Mouse (Mus musculus) ES-E14 (cell line): Measurements from ENCODE around the gene Tnnt3.

ENCODE experiments used
- CHD2 ChIP-seq: IDR thresholded peaks from 2 replicates; pipeline ENCODE4 v1.6.1; 2014; ENCODE audit warnings: mild to moderate bottlenecking, low read depth, low read length, inconsistent platforms
- HCFC1 ChIP-seq: IDR thresholded peaks from 2 replicates; pipeline ENCODE4 v1.6.1; 2012; ENCODE audit warnings: low read length, inconsistent platforms, borderline replicate concordance; ENCODE audit not compliant: insufficient read depth
- MAFK ChIP-seq: IDR thresholded peaks from 2 replicates; pipeline ENCODE4 v1.6.1; 2014; ENCODE audit warnings: mild to moderate bottlenecking, low read depth, low read length, inconsistent platforms; ENCODE audit not compliant: insufficient read depth
- ZC3H11A ChIP-seq: IDR thresholded peaks from 2 replicates; pipeline ENCODE4 v1.6.1; 2012; ENCODE audit warnings: low read depth, mild to moderate bottlenecking, inconsistent platforms, low read length, borderline replicate concordance
- ZNF384 ChIP-seq: IDR thresholded peaks from 2 replicates; pipeline ENCODE4 v1.6.1; 2012; ENCODE audit warnings: low read depth, low read length, inconsistent platforms

DNA sequence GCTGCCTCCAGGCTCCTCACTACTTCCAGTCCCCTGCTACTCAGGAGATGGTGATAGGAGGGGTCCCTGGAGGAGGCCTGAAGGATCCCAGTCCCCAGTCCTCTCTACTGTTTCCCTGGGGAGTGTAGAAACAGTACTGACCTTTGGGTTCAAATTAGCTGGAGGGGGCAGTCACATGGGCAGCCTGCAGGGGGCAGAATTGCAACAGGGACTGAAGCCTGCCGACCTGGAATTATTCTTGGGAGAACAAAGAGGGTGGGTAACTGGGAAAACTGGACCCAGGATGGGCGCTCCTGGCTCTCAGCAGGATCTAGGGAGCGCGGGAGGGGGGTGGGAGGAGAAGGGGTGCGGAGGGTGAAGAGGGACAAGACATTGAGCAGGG lies 17.5 kb upstream of the Tnnt3 start:
- no peak for TF ChIP-seq HCFC1
- TF ChIP-seq ZNF384: no peak
- TF ChIP-seq CHD2: no peak
- TF ChIP-seq ZC3H11A: peak; percentile 22; the same call in 1 of the 2 replicates
- no peak for TF ChIP-seq MAFK
